Mouse (Mus musculus) hindbrain, postnatal 0 days (tissue): Measurements from ENCODE around the gene Terb2. TPM values are rescaled to one million over a fixed set of nuclear protein-coding genes. Genes with fewer than 3 reads are reported as not detected.

Source experiments
- ATAC-seq: fragments of 200-750 bp; cut with Nextera tagmentation; 2 replicates; pipeline ENCODE4 v1.8.0; 2017; ENCODE audit warnings: mild to moderate bottlenecking, moderate TSS enrichment, moderate library complexity
- DNase-seq: peaks from one replicate; pipeline ENCODE4 v3.0.0-alpha.2; 2015; ENCODE audit warnings: low spot score
- H3K27ac ChIP-seq: fragments of 300-500 bp; sonication (generic); 2 replicates; pipeline ENCODE4 v1.5.1; 2014; ENCODE audit warnings: mild to moderate bottlenecking
- H3K27me3 ChIP-seq: fragments of 300-500 bp; sonication (generic); 2 replicates; pipeline ENCODE4 v1.6.1; 2014; ENCODE audit warnings: low read length, mixed read lengths; ENCODE audit not compliant: insufficient read depth
- H3K36me3 ChIP-seq: fragments of 300-500 bp; sonication (generic); 2 replicates; pipeline ENCODE4 v1.6.1; 2014; ENCODE audit warnings: low read length, mixed read lengths; ENCODE audit not compliant: insufficient read depth
- H3K4me1 ChIP-seq: fragments of 300-500 bp; sonication (generic); 2 replicates; pipeline ENCODE4 v1.6.1; 2014; ENCODE audit warnings: antibody characterized with exemption, low read length, mixed read lengths; ENCODE audit not compliant: insufficient read depth
- H3K4me2 ChIP-seq: fragments of 300-500 bp; sonication (generic); 2 replicates; pipeline ENCODE4 v1.6.1; 2014; ENCODE audit warnings: low read depth, mild to moderate bottlenecking, low read length, moderate library complexity, mixed read lengths
- H3K4me3 ChIP-seq: fragments of 300-500 bp; sonication (generic); 2 replicates; pipeline ENCODE4 v1.5.1; 2014; ENCODE audit warnings: low read length
- H3K9ac ChIP-seq: fragments of 300-500 bp; sonication (generic); replicated peaks from 2 replicates; pipeline ENCODE4 v1.6.1; 2014; ENCODE audit warnings: mild to moderate bottlenecking, low read length, moderate library complexity, mixed read lengths
- H3K9me3 ChIP-seq: fragments of 300-500 bp; sonication (generic); 2 replicates; pipeline ENCODE4 v1.6.1; 2016; ENCODE audit warnings: low read length, mixed read lengths
- CTCF ChIP-seq: IDR thresholded peaks from 2 replicates; pipeline ENCODE4 v1.5.1; 2016; ENCODE audit warnings: antibody characterized with exemption, control low read depth, low read depth
- WGBS: fragments of 180-500 bp; shearing (Covaris S2); extraction: QIAGEN DNeasy Blood & Tissue Kit; methylation state at CpG from one replicate; pipeline ENCODE4 v1.1.7; 2014; 5-methylcytosine and 5-hydroxymethylcytosine counted together
- polyA plus RNA-seq: library from polyadenylated mRNA; unstranded; fragments of >200 nt; fragmentation: Nextera tagmentation; extraction: Ambion mirVana; gene quantifications from 2 replicates; pipeline ENCODE4 v1.2.1, GENCODE M21; 2015
- total RNA-seq: library from RNA; depleted of rRNA; stranded (reverse); fragments of >200 nt; gene quantifications from 2 replicates; pipeline ENCODE4 v1.2.3, GENCODE M21; 2014

Terb2 gene
- total and polyA plus RNA-seq, 2 experiments from 2014 or later = not detected

DNA sequence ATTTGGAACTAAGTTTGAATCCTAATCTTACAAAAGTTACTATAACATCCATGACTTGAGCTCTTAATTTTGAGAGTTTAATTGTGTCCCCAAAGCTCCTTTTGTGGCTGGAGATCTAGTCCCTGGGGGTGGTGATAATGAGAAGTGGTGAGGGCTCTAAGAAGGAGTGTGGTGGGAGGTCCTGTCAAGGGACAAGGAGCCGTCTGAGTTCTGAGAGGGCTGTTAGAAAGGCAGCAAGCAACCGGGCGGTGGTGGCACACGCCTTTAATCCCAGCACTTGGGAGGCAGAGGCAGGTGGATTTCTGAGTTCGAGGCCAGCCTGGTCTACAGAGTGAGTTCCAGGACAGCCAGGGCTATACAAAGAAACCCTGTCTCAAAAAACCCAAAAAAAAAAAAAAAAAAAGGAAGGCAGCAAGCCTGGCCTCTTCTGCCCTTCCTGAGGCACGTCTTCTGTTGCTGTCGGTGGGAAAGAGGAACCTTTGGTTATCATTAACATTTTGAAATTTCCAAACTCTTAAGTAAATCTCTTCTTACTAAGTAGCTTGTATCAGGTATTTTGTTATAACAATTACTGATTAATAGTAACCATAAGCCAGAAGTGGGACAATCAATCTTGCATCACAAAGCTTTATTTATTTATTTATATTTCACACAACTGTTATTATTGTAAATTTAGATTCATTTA is 32.2 kb upstream of the Terb2 start:
- Histone ChIP-seq H3K36me3 (no peaks in the 10 kb centered on the region), H3K9ac (no peak overlapping the region), H3K4me2 (no peak overlapping the region), H3K27ac (no peak overlapping the region), H3K9me3 (no peaks in the 10 kb centered on the region), H3K4me1 (no peaks in the 10 kb centered on the region), H3K27me3 (no peaks in the 10 kb centered on the region), H3K4me3 (no peak overlapping the region)
- DNase-seq (no peak), ATAC-seq (no peak)
- TF ChIP-seq CTCF = no peak
- WGBS = 87% methylated on average over 7 of the region's 7 CpGs

- H3K27me3 ChIP-seq = no peaks in the 10 kb centered on the region
- H3K4me3 ChIP-seq = no peak overlapping the region
- H3K9me3 ChIP-seq = no peaks in the 10 kb centered on the region
- no peaks in the 10 kb centered on the region for H3K36me3 ChIP-seq
- H3K4me1 ChIP-seq = no peaks in the 10 kb centered on the region
- H3K4me2 ChIP-seq = no peak overlapping the region
- TF ChIP-seq CTCF = no peak
- WGBS = 95% methylated on average over 2 of the region's 2 CpGs
- H3K9ac ChIP-seq = no peak overlapping the region
- no peak for DNase-seq
- no peak overlapping the region for H3K27ac ChIP-seq
- ATAC-seq = no peak
Measured at GRCm38 (mm10) chr2:122154479-122154878, 31.6 kb upstream of the Terb2 start.

- ATAC-seq = no peak
- Histone ChIP-seq H3K4me3 (no peak overlapping the region), H3K36me3 (no peaks in the 10 kb centered on the region), H3K9me3 (no peaks in the 10 kb centered on the region), H3K4me1 (no peaks in the 10 kb centered on the region), H3K27me3 (no peaks in the 10 kb centered on the region), H3K4me2 (no peak overlapping the region), H3K27ac (no peak overlapping the region), H3K9ac (no peak overlapping the region)
- DNase-seq = no peak
- 86% methylated on average over 2 of the region's 2 CpGs for WGBS
- no peak for TF ChIP-seq CTCF
Measured at GRCm38 (mm10) chr2:122155292-122155691, 30.8 kb upstream of the Terb2 start.

DNA sequence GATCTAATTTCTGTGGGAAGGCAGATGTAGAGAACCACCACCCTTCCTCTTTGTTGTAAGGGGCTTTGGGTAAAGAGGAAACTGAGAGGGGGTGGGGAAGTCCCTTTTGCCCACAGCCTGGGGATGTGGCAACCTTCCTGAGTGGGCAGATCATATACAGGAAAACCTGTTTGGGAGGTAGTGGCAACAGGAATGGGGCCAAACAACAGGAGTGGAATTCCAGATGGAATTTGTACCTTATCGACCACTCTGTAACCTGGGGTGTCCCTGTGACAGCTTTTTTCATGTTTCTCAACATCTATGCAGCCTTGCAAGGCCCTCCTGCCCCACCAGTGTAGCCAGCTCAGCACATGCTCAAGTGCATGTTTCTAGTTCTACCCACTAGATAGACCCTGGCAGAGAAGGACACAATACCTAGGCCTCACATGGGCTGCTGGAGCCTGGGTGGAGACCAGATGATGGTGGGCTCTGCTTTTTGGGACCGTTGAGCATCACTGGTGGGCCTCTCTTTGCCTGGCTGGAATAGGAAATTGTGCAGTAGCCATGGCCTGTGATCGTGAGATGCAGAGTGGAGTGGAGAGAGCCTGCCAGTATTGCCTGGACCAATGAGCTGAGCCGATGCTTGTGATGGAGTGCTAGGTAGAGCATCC is 29.9 kb upstream of the Terb2 start:
- ATAC-seq (no peak), DNase-seq (no peak)
- H3K4me3 ChIP-seq = no peak overlapping the region
- no peaks in the 10 kb centered on the region for H3K27me3 ChIP-seq
- no peaks in the 10 kb centered on the region for H3K4me1 ChIP-seq
- H3K9ac ChIP-seq = no peak overlapping the region
- H3K9me3 ChIP-seq = no peaks in the 10 kb centered on the region
- no peak for TF ChIP-seq CTCF
- 90% methylated on average over 4 of the region's 4 CpGs for WGBS
- H3K4me2 ChIP-seq = no peak overlapping the region
- H3K36me3 ChIP-seq = no peaks in the 10 kb centered on the region
- no peak overlapping the region for H3K27ac ChIP-seq

- H3K4me1 ChIP-seq = no peaks in the 10 kb centered on the region
Measured at GRCm38 (mm10) chr2:122157561-122157960, 28.5 kb upstream of the Terb2 start.

GRCm38 (mm10) chr2:122158362-122158802 is 27.7 kb upstream of the Terb2 start:
- H3K36me3 ChIP-seq = no peaks in the 10 kb centered on the region
- peak; percentile 4 for DNase-seq
- no peak overlapping the region for H3K9ac ChIP-seq
- H3K27me3 ChIP-seq = no peaks in the 10 kb centered on the region
- H3K4me3 ChIP-seq = no peak overlapping the region
- H3K27ac ChIP-seq = no peak overlapping the region
- no peaks in the 10 kb centered on the region for H3K4me1 ChIP-seq
- no peak overlapping the region for H3K4me2 ChIP-seq
- TF ChIP-seq CTCF = no peak
- no peak for ATAC-seq
- no peaks in the 10 kb centered on the region for H3K9me3 ChIP-seq
- 51% methylated on average over 6 of the region's 6 CpGs for WGBS

More at GRCm38 (mm10) chr2:122157561-122157960, 28.5 kb upstream of the Terb2 start:
- Histone ChIP-seq H3K9me3 (no peaks in the 10 kb centered on the region), H3K27me3 (no peaks in the 10 kb centered on the region), H3K9ac (no peak overlapping the region), H3K27ac (no peak overlapping the region), H3K36me3 (no peaks in the 10 kb centered on the region), H3K4me2 (no peak overlapping the region), H3K4me3 (no peak overlapping the region)
- no peak for DNase-seq
- no peak for TF ChIP-seq CTCF
- no peak for ATAC-seq

DNA sequence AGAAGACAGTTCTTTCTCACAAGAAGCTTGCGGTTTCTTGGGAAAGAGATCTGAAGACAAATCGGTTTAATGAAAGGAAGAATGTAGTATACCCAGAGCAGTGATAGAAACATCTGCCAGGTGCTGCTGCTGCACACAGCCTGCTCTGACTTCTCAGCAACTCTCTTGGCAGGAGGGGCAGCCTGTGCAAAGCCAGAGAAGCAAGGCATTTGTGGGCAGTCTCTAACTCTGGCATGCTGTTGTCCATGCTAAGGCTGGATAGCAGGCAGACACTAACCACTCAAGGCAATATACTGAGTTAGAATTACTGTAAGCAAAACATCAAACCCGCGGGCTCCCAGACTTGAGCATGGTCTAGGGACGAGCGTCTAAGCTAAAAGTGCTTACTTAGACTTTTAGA is 26.4 kb upstream of the Terb2 start:
- H3K36me3 ChIP-seq = no peaks in the 10 kb centered on the region

More for the DNA sequence above, 26.4 kb upstream of the Terb2 start:
- H3K9ac ChIP-seq = no peak overlapping the region
- no peak for DNase-seq
- no peak for ATAC-seq
- no peak overlapping the region for H3K4me2 ChIP-seq
- WGBS = 92% methylated on average over 6 of the region's 6 CpGs
- H3K27ac ChIP-seq = no peak overlapping the region
- TF ChIP-seq CTCF = no peak
- no peak overlapping the region for H3K4me3 ChIP-seq
- no peaks in the 10 kb centered on the region for H3K27me3 ChIP-seq
- no peaks in the 10 kb centered on the region for H3K4me1 ChIP-seq
- no peaks in the 10 kb centered on the region for H3K9me3 ChIP-seq
